Mouse (Mus musculus) ZHBTc4 (cell line): ENCODE results near the gene Myt1l.

Experiments
- DNase-seq: peaks from one replicate; pipeline ENCODE4 v3.0.0-alpha.2; 2011; ENCODE audit warnings: low read depth, low spot score

Gene Myt1l

GRCm38 (mm10) chr12:29569311-29569710 lies 41.1 kb downstream of the Myt1l start:
- DNase-seq: no peak

DNA sequence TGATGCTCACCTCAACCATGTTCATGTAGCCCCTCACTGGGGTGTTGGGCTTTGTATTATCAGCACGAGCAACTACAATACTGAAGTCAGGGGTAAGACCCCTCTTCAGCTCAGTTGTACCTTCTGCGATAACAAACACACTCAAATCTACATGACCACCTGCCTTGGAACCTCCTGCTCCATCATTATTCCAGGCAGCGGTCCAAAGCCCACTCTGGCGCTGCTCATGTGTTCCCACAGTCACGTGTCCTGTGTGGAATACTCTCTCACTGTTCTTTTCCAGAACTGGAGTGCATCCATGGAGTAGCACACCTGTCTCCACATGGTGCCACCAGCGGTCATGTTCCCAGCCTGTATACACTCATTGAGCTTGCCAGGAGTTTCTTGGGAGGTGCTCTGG lies 42.2 kb downstream of the Myt1l start:
- no peak for DNase-seq

GRCm38 (mm10) chr12:29571613-29572012 lies 43.4 kb downstream of the Myt1l start:
- no peak for DNase-seq

- no peak for DNase-seq
Observed at GRCm38 (mm10) chr12:29593787-29594186, 65.6 kb downstream of the Myt1l start.

- no peak for DNase-seq
Observed at GRCm38 (mm10) chr12:29599916-29600315, 71.7 kb downstream of the Myt1l start.

DNA sequence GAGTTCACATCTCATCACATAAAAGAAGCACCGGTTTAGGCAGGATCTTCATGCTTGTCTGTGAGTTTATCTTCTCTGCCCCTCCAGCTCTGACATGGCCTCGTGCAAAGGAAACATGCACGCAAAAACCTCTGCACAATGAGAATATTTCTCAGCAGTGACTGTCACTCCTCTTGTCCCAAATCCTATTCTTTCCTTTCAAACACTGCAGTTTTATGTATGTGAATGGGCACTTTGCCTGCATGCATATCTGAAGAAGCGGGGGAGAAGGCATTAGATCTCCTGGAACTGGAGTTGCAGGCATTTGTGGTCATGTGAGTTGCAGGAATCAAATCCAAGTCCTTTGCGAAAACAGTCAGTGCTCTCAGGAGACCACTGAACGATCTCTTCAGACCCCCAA lies 73.0 kb downstream of the Myt1l start:
- no peak for DNase-seq

GRCm38 (mm10) chr12:29604659-29605058 lies 76.5 kb downstream of the Myt1l start:
- DNase-seq: no peak

GRCm38 (mm10) chr12:29605124-29605523 lies 76.9 kb downstream of the Myt1l start:
- DNase-seq: no peak

- no peak for DNase-seq
Observed at GRCm38 (mm10) chr12:29606221-29606620, 78.0 kb downstream of the Myt1l start.

GRCm38 (mm10) chr12:29617746-29618145 lies 89.6 kb downstream of the Myt1l start:
- no peak for DNase-seq

GRCm38 (mm10) chr12:29621530-29621929 lies 93.3 kb downstream of the Myt1l start:
- DNase-seq: peak; percentile 4

DNA sequence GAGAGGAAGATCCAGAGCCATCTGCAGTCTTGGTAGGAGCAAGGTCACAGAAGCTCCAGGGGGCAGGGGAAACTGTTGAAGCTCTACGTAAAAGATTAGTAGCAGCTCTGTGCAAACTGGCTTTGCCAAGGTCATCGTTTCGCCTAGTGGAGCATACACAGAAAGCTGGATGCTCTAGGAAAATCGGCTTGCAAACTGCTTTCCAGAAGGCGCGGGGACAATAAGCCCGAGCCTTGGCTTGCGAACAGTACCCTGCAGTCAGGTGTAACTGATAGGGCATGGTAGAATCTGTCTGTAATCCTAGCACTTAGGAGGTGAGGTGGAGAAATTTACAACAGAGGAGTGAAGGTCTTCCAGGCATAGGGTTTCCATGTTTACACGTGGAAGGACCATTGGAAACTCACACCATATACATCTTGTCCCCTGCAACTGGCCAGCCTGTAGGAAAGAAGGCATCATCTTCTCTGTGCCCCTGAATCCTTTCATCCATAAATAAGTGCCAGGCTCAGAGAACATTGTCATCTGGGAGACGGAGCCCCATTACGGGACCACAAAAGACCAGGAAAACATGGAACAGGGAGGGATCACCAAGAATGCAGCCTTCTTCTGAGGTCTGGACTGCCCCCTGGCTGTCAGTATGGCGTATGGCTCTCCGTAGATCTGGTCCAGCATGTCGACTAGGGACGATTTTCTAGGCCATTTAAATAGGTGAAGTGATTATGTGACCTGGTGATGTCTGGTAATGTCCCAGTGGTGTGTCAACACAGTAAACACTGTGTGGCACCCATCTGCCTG lies 100.0 kb downstream of the Myt1l start:
- peak; percentile 53 for DNase-seq

DNA sequence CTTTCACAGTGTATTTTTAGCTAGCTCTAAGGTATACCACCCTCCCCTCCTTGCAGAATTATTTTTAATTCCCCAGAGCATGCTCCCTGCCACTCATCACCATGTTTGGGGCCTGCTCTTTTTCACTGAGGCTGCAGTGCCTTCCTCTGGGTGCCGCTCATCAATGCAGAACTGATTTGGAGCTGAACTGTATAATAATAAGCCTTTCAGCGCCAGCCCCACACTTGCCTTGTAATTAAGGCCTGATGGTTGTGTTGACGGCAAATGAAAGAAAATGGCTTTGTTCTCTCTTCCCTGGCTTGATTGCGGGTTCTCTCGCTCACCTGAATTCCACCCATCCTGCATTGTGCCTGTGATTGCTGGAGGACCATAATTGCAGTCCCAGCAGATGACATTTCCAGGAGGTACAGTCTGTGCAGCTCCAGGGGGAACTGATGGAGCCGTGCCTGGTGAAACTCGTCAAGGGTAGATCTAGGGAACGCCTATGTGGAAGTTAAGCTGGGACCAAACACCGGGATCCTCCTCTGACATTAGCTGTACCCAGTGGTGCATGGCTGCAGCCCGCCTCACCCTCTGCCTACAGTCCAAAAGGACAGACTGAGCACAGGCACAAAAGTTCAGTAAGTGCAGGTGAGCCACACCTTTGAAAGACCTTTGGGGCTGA lies 101.8 kb downstream of the Myt1l start:
- no peak for DNase-seq

DNA sequence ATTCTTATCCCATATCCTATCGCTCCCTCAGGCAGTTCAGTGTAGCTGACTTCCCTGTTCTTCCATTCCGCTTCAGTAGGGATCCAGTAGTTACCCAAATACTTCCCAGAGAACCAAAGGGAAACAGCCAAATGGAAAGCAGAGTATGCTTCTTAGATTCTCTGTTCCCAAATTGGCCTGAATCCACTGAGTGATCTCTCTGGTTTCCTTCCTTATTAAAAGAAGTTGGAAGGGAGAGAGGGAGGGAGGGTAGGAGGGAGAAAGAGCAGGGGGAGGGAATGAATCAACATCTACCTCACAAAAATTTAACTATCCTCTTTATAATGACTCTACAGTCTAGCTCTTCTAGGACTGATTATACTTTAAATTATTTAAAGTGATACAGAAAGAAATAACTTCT lies 106.3 kb downstream of the Myt1l start:
- DNase-seq: no peak

DNA sequence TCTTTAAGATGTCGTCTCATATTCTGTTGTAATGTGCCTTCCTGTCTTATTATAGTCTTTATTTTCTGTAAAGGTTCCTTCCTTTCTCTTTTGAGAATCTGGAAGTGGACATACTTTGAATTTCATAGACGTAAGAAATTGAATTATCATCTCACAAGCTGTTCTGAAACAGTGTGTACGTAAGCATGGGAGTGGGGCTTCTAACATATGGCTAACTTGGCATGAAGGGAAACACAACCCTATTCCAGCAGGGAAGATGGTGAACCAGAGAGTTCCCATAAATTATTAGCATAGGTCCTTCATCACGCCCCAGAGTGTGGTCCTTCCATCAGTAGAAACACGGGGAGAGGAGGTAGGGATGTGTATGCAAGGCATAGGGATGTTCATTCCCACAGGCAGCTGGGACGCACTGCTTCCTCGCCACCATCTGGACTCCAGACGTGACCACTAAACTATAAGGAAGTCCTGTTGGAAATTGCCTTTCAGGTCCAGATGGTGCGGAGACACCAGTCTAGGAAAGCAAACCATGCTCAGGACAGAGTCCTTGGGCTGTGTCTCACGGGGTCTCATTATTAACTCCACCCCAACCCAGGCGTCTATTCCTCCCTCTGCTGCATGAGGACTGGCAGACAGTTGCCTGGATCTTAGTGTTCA lies 111.5 kb downstream of the Myt1l start:
- DNase-seq: no peak

DNA sequence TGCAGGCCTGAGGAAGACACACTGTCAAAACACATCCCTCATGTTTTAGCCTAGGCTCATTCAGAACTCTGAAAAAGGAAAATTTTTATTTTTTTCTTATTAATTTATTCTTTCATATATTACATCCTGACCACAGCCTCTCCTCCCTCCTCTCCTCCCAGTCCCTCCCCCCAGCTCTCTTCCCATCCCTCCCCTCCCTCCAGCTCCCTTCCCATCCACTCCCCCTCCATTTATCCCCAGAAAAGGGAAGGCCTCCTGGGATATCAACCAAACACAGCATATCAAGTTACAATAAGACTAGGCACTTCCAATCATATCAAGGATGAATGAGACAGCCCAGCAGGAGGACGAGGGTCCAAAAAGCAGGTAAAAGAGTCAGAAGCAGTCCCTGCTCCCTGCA lies 112.0 kb downstream of the Myt1l start:
- DNase-seq: no peak

- DNase-seq: no peak
Observed at GRCm38 (mm10) chr12:29642915-29643314, 114.7 kb downstream of the Myt1l start.

DNA sequence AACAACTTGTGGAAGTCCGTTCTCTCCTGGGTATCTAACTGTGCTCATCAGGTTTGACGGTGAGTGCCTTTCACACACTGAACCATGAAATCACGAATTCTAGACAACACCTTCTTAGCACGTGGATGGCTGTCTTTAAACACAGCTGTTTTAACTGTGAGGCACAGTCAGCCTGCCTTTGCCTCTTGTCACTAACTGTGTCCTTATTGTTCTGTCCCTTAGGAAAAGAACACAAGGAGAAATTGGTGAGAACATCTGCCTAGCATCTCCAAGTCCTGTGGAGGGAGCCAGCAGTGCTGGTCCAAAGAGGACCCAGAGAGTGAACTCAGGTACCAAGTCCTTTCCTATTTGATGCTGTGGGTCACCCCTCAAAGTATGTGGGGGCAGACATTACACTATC lies 115.9 kb downstream of the Myt1l start:
- DNase-seq: no peak

- no peak for DNase-seq
Observed at GRCm38 (mm10) chr12:29644721-29645120, 116.5 kb downstream of the Myt1l start.

DNA sequence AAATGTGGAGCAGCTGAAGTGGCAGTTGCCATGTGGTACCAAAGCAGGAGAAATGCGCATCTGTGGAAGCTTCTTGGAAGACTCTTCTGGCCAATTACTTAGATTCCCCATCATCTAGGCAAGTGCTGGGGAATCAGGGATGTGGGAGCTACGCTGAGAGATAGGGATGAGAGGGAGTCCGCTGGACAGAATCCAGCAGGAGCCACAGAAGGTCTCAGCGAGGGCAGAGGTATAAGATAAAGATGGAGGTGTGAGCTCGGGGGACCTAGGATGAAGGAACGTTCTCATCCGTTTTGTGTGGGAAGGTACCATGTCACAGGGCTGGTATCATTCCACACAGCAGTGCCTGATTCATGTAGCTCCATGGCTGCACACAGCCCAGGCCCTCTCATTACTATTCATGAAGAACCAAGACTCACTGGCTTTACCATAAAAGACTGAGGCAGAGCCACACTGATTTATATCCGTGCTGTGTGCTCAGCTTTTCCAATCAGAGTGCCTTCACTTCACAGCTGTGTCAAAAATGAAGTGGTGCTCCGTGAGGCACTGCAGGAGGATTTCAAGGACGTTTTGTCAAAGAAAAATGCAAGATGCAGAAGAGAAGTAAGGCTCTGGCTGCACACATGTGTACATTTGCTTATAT lies 121.4 kb downstream of the Myt1l start:
- DNase-seq: no peak

- no peak for DNase-seq
Observed at GRCm38 (mm10) chr12:29652516-29652915, 124.3 kb downstream of the Myt1l start.

- no peak for DNase-seq
Observed at GRCm38 (mm10) chr12:29655197-29655632, 127.0 kb downstream of the Myt1l start.
